Mouse (Mus musculus): ENCODE measurements around the gene Fam78b. TPM values are rescaled to one million over a fixed set of nuclear protein-coding genes. Genes with fewer than 3 reads are reported as not detected.

The Fam78b gene
- polyA plus RNA-seq, 1 experiment from 2014 or later = 0.72 TPM

- Histone ChIP-seq H3K27ac (ENCODE audit: low read depth, low read length) (no peak overlapping the region), H3K9ac (ENCODE audit: low read depth, low read length) (no peak overlapping the region), H3K9me3 (ENCODE audit: control insufficient read depth) (no peaks in the 10 kb centered on the region), H3K4me1 (replicated peaks; ENCODE audit: control insufficient read depth, insufficient read depth, low read length) (no peaks in the 10 kb centered on the region), H3K36me3 (ENCODE audit: control insufficient read depth, insufficient read depth) (no peaks in the 10 kb centered on the region), H3K4me2 (replicated peaks; ENCODE audit: low read depth) (no peak overlapping the region), H3K27me3 (replicated peaks; ENCODE audit: control insufficient read depth, insufficient read depth, low read length) (no peaks in the 10 kb centered on the region), H3K4me3 (ENCODE audit: low read depth, low read length) (no peak overlapping the region)
- ATAC-seq = no peak
- 82% methylated on average over 10 of the region's 10 CpGs for WGBS
- no peak for TF ChIP-seq CTCF (IDR thresholded peaks at IDR 0.05; ENCODE audit: low read depth)
Measured at GRCm38 (mm10) chr1:167094589-167095148, 93.5 kb downstream of the Fam78b start.

GRCm38 (mm10) chr1:167098741-167099140 lies 97.5 kb downstream of the Fam78b start:
- H3K27ac ChIP-seq (ENCODE audit: low read depth, low read length) = no peak overlapping the region
- H3K36me3 ChIP-seq (ENCODE audit: control insufficient read depth, insufficient read depth) = no peaks in the 10 kb centered on the region
- H3K4me1 ChIP-seq (replicated peaks; ENCODE audit: control insufficient read depth, insufficient read depth, low read length) = no peaks in the 10 kb centered on the region
- no peak overlapping the region for H3K9ac ChIP-seq (ENCODE audit: low read depth, low read length)
- 82% methylated on average over 7 of the region's 7 CpGs for WGBS
- H3K4me3 ChIP-seq (ENCODE audit: low read depth, low read length) = no peak overlapping the region
- no peaks in the 10 kb centered on the region for H3K27me3 ChIP-seq (replicated peaks; ENCODE audit: control insufficient read depth, insufficient read depth, low read length)
- H3K9me3 ChIP-seq (ENCODE audit: control insufficient read depth) = no peaks in the 10 kb centered on the region
- ATAC-seq = no peak
- no peak overlapping the region for H3K4me2 ChIP-seq (replicated peaks; ENCODE audit: low read depth)
- no peak for TF ChIP-seq CTCF (IDR thresholded peaks at IDR 0.05; ENCODE audit: low read depth)

GRCm38 (mm10) chr1:167102046-167102445 lies 100.8 kb downstream of the Fam78b start:
- TF ChIP-seq CTCF (IDR thresholded peaks at IDR 0.05; ENCODE audit: low read depth) = no peak
- H3K36me3 ChIP-seq (ENCODE audit: control insufficient read depth, insufficient read depth) = no peaks in the 10 kb centered on the region
- H3K9ac ChIP-seq (ENCODE audit: low read depth, low read length) = no peak overlapping the region
- H3K9me3 ChIP-seq (ENCODE audit: control insufficient read depth) = no peaks in the 10 kb centered on the region
- no peak overlapping the region for H3K4me2 ChIP-seq (replicated peaks; ENCODE audit: low read depth)
- H3K27ac ChIP-seq (ENCODE audit: low read depth, low read length) = no peak overlapping the region
- WGBS = 67% methylated on average over 8 of the region's 8 CpGs
- ATAC-seq = no peak
- H3K4me3 ChIP-seq (ENCODE audit: low read depth, low read length) = no peak overlapping the region
- H3K4me1 ChIP-seq (replicated peaks; ENCODE audit: control insufficient read depth, insufficient read depth, low read length) = no peaks in the 10 kb centered on the region
- H3K27me3 ChIP-seq (replicated peaks; ENCODE audit: control insufficient read depth, insufficient read depth, low read length) = no peaks in the 10 kb centered on the region

- Histone ChIP-seq H3K27ac (ENCODE audit: low read depth, low read length) (no peak overlapping the region), H3K4me1 (replicated peaks; ENCODE audit: control insufficient read depth, insufficient read depth, low read length) (no peaks in the 10 kb centered on the region), H3K4me3 (ENCODE audit: low read depth, low read length) (no peak overlapping the region), H3K4me2 (replicated peaks; ENCODE audit: low read depth) (no peak overlapping the region), H3K9ac (ENCODE audit: low read depth, low read length) (no peak overlapping the region), H3K27me3 (replicated peaks; ENCODE audit: control insufficient read depth, insufficient read depth, low read length) (no peaks in the 10 kb centered on the region), H3K36me3 (ENCODE audit: control insufficient read depth, insufficient read depth) (no peaks in the 10 kb centered on the region), H3K9me3 (ENCODE audit: control insufficient read depth) (no peaks in the 10 kb centered on the region)
- no peak for ATAC-seq
- TF ChIP-seq CTCF (IDR thresholded peaks at IDR 0.05; ENCODE audit: low read depth) = no peak
- WGBS = 66% methylated on average over 9 of the region's 9 CpGs
Measured at GRCm38 (mm10) chr1:167102566-167102965, 101.3 kb downstream of the Fam78b start.

GRCm38 (mm10) chr1:167104956-167105626 lies 103.9 kb downstream of the Fam78b start:
- Histone ChIP-seq H3K9me3 (ENCODE audit: control insufficient read depth) (no peaks in the 10 kb centered on the region), H3K36me3 (ENCODE audit: control insufficient read depth, insufficient read depth) (no peaks in the 10 kb centered on the region), H3K9ac (ENCODE audit: low read depth, low read length) (no peak overlapping the region), H3K4me1 (replicated peaks; ENCODE audit: control insufficient read depth, insufficient read depth, low read length) (no peaks in the 10 kb centered on the region), H3K27me3 (replicated peaks; ENCODE audit: control insufficient read depth, insufficient read depth, low read length) (no peaks in the 10 kb centered on the region), H3K4me3 (ENCODE audit: low read depth, low read length) (no peak overlapping the region), H3K4me2 (replicated peaks; ENCODE audit: low read depth) (no peak overlapping the region), H3K27ac (ENCODE audit: low read depth, low read length) (no peak overlapping the region)
- TF ChIP-seq CTCF (IDR thresholded peaks at IDR 0.05; ENCODE audit: low read depth) = no peak
- ATAC-seq = no peak
- 50% methylated on average over 5 of the region's 5 CpGs for WGBS

- Histone ChIP-seq H3K36me3 (ENCODE audit: control insufficient read depth, insufficient read depth) (no peaks in the 10 kb centered on the region), H3K9ac (ENCODE audit: low read depth, low read length) (no peak overlapping the region), H3K4me3 (ENCODE audit: low read depth, low read length) (no peak overlapping the region), H3K4me1 (replicated peaks; ENCODE audit: control insufficient read depth, insufficient read depth, low read length) (no peaks in the 10 kb centered on the region), H3K4me2 (replicated peaks; ENCODE audit: low read depth) (no peak overlapping the region), H3K27ac (ENCODE audit: low read depth, low read length) (no peak overlapping the region), H3K9me3 (ENCODE audit: control insufficient read depth) (no peaks in the 10 kb centered on the region), H3K27me3 (replicated peaks; ENCODE audit: control insufficient read depth, insufficient read depth, low read length) (no peaks in the 10 kb centered on the region)
- ATAC-seq = no peak
- no peak for TF ChIP-seq CTCF (IDR thresholded peaks at IDR 0.05; ENCODE audit: low read depth)
- 81% methylated on average over 4 of the region's 4 CpGs for WGBS
Measured at GRCm38 (mm10) chr1:167105916-167106315, 104.7 kb downstream of the Fam78b start.

Data from intestine, postnatal 0 days (tissue).